Mouse (Mus musculus) ES-E14 (cell line): ENCODE measurements at regions not wholly inside any gene's neighbourhood (a gene's known extent, or its start where the extent isn't known, plus 50 kb on each side); places are given as distances from the start of the nearest gene placed in this dataset.

Source experiments
- ZC3H11A ChIP-seq: IDR thresholded peaks from 2 replicates; pipeline ENCODE4 v1.6.1; 2012; ENCODE audit warnings: low read depth, mild to moderate bottlenecking, inconsistent platforms, low read length, borderline replicate concordance
- ZNF384 ChIP-seq: IDR thresholded peaks from 2 replicates; pipeline ENCODE4 v1.6.1; 2012; ENCODE audit warnings: low read depth, low read length, inconsistent platforms

GRCm38 (mm10) chr13:31400401-31400800 is 155.5 kb upstream of the Foxq1 start:
- TF ChIP-seq ZNF384 (no peak), ZC3H11A (no peak)
